Mouse (Mus musculus) right cerebral cortex, adult 2 months (tissue): Measurements from ENCODE around the gene Mknk2.

Experiments
- DNase-seq, 2 experiments: peaks; one replicate each; pipeline ENCODE4 v3.0.0; 2021 to 2022; ENCODE audit warnings: low spot score in 2 of 2

The Mknk2 gene

DNA sequence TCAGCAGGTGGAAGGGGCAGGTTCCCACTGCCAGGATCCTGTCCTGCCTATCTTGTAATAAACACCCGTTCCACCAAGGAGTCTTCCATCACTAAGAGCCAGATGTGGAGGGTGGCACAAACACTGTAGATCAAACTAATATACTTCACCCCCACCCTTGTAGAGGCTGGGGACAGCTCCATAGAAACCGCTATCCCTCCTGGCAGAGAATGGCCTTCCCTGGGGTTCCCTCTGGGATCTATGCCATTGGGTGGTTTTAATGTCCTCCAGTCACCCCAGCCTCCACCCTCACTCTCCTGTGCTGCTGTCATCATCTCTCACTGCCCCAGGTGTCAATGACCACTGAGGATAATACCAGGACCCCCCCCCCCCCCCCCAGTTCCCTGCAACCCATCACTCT lies 7.4 kb downstream of the Mknk2 start:
- DNase-seq: no peak

DNA sequence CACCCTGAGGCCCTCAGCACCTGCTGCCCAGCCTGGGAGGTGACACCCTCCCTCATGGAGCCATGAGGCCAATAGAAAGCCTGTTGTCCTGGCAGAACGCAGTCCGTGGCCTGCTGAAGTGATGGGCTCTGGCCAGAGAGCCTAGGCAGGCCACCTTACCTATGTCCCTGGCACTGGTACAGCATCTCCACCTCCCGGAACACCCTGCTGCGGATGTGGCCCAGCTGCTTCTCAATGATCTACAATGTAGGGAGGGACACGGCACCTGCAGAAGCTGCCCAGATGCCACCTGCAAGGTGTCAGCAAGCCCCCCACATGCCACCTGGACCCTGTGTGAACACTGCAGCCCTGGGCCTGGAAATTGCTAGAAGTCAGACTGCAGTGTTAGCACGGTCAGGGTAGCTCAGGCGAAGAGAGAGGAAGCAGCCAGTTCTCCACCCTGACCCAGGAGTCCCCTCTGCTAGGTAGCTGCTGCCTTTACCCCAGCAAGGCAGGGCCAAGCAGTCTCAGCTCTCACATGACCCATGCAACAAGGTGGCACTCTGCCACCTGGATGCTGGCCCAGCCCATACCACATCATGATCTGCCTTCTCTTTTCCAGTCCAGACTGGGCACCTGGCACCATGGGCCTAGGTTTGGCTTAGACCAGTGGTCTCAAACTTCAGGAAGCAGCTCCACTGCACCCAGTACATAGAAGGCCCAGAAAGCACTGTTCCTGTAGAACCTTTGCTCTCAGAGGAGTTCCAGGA lies 8.0 kb downstream of the Mknk2 start:
- no peak for DNase-seq

DNA sequence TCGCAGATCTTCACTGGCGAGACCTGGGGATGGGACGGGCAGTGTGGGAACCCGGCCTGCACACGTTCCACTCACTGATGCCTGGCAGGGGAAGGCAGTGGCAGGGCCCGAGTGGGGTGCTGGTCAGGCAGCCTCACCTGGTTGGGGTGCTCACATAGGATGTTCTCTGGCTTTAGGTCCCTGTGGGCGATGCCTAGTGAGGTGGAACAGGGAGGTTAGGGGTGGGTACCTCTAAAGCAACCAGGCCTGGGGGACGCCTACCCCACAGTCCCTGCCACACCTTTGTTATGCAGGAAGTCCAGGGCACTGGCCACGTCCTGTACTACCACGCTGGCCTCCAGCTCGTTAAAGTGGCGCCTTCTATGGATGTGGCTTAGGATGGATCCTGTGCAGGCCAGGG lies 8.9 kb downstream of the Mknk2 start:
- no peak for DNase-seq

DNA sequence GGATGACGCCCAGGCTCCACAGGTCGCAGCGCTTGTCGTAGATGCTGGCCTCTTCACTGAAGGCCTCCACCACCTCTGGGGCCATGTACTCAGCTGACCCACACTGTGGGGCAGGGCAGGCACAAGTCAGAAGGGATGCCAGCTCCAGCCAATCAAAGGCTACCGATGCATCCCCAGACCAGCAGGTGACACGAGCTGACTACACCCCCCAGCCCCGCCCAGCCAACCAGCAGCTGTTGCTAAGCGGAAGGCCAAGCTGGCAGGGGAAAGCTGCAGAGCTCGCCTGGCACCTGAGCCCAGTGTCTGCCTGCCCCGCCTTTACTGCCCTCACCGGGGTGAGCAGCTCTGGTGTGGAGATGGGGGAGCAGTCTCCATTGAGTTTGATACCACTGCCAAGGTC lies 9.3 kb downstream of the Mknk2 start:
- no peak for DNase-seq

DNA sequence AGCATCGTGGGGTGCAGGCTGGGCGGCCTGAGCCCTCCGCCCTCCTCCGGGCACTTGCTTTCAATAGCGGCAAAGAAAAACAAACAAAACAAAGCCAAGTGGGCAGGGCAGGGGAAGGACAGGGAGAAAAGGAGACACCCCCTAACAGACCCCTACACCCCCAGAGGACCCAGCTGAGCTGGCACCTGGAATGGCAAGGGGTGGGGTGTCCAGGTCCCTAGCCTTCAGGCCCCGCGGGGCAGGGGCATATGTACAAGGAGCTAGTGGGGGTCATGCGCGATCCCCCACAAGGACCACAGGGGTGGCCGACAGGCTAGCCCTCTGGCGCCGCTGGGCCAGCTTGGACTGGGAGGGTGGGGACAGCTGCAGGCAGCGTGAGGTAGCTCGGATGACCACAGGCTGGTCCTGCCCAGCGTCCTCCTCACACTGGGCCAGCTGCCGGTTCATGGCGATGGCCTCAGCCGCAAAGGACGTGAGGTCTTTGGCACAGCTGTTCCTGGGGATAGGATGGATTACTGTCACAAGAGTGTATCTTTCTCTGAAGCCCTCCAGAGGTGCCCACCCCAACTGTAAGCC lies 11.0 kb downstream of the Mknk2 start:
- no peak for DNase-seq

DNA sequence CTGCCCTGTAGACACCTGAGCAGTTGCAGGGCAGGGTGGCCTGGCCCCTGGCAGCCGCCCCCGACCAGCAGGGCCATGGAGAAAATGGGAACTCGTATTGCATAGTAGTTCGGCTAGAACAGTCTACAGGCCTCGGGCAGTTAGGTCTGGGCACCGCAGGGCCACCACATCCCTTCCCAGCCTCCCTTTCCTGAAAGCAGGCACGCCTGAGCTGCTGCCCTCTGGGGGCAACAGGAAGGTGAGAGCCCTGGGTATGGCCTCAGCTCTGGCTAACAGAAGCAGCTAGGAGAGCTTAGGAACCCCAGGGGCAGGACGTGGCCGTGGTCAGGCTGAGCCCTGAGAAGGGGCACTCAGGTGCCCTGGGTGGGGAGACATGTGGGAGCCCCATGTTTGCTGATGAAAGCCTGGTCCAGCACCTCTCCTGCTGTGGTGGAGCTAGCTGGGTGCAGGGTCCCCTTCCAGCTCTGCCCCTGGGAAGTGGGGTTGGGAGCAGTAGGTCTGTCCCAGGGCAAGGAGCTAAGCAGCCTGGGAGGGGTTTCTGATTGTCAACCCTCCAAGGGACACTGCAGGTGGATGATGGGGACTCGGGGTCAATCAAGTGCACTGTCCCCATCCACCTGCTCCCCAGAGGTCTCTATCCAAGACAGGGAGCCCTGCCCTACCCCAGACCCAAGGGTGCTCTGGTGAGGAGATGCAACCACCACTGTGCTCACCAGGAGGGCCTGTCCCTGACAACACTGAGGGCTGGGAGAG lies 11.8 kb downstream of the Mknk2 start:
- no peak for DNase-seq

DNA sequence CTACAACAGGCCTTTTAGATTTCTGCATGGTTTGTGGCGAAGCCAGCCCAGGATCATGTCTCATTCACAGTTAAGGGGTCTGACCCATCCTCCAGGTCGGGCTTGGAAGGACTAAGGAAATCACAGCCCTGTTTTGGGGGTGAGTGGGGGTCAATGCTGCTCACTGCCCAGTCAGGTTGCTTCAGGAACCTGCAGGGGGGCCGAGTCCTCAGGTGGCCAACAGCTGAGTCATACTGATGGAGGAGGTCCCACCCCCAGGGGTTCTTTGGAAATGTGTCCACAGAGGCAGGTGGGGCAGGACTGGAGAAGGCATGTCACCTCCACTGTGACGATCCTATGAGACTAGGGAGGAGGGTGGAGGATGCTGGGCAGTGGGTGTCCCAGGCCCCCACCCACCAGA lies 12.5 kb downstream of the Mknk2 start:
- no peak for DNase-seq

DNA sequence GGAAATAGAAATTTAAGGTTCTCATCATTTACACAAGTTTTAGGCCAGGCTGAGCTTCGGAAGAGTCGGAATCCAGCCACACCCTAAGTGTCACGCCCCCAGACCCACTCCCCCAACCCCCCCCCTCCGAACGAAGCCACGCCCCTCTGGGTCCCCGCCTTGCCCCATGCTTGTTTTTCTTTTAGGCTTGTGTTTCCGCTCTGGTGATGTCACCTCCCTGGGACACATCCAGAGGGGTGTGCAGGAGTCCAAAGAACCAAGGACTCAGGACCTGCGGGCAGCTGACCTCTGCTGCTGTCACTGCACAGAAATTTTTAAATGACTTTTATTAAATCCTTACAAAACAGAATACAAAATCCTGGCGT lies 12.9 kb downstream of the Mknk2 start:
- no peak for DNase-seq

DNA sequence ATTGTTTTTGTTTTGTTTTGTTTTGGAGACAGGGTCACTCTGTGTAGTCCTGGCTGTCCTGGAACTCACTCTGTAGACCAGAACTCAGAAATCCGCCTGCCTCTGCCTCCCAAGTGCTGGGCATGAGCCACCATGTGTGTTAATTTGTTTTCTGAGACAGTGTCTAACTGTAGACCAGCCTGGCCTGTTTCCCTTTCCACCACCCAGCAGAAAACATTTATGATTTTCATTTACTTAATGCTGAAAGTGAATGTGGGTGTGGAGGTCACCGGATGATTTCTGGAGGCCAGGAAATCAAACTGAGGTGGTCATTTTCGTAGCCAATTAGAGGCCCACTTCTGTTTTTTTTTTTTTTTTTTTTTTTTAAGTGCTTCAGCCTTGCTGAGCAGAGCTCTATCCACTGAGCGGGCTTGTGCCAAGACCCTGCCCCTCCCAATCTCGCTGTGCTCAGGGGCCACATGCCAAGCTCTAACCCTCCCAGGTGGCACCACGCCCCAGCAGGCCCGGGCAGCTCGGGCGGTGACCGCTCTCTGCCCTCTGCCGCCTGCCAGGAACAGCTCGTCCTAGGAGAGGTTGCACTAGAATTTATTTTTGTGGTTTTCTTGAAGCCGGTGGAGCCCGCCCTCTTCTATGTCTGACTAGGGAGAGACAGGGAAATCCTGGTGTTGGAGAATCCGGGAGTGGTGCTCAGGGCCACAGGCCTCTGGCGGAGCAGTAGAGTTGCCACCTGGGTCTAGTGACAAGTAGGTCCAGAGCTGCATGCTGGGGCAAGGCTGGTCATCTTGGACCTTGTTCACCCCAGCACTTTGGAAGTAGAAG lies 13.5 kb downstream of the Mknk2 start:
- DNase-seq: peak in 1 of 2 experiments; percentile 36

DNA sequence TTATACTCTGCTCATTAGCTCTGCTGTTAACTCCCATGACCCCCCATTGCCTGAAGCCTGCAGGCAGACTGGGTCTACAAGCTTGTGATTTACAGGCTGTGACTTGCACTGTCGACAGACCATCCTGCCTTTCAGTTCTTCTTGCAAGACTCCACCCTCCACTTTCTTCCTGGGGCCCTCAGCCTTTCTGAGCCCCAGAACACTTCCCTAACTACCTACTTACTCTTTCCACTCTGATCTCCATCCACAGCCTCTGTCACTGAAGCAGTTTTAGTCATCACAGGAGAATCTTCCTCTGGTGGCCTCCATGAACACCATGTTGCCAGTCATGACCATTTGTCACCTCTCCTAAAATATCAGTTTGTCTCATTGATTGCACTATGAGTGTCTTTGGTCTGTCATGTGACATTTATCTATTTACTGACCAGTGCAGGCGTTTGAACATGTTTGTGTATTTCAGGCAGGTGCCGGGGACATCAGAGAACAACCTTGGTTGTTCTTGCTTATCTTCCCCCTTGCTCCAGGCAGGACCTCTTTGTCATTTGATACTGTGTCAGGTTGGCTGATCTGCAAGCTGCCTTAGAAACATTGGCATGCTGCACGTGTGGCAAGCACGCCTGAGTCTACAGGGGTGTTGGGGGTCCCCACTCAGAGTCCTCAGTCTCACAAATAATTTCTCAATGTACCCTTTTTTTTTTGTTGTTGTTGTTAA lies 14.3 kb downstream of the Mknk2 start:
- DNase-seq: no peak

DNA sequence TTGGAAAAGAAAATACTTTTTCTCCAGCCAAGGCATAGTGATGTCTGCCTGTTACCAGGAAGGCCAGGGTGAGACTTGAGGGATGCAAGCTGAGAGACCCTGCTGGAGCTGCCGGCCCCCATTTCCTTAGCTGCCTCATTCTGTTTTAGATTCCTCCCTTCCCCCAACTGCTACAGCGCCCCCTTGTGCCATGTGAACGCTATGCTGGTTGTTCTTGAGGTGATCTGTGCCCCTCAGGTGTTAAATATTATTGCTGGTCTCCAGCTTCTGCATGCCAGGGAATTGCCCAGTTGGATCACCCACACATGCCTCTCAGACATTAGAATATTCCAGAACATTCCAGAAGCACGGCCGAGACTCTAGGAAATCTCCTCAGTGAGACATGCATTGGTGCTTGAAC lies 16.8 kb downstream of the Mknk2 start:
- DNase-seq: no peak

DNA sequence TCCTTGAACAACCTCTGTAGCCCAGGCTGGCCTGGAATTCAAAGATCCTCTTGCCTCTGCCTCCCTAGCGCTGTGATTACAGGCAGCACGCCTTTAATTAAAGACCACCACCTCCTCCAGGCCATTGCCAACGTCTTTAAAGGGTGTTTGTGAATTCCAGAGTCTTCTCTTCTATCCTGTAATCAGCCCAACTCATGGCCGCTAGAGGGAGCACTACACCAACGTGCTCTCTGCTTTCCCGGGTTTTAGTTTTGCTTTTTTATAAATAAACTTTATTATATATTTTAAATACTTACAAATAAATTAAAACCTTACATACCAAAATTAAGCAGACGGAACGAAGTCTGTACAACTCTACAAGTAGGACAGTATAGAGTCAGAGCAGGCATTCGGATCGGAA lies 18.7 kb downstream of the Mknk2 start:
- peak; percentile 84 to 90 for DNase-seq

DNA sequence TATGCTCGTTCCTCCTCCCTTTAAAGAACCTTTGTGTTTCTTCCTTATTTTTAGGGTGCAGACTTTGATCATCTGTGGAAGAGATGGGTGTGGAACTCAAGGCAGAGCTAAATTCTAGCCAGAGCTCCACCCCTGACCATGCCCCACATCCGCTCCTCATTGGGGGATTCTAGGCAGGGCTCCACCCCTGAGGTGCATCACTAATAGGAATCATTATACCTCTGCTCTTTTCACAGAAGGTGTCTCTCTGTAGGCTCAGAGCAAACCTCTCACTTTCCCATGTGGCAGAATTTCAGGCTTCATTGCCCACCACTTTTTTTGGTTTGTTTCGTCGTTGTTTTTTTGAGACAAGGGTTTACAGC lies 19.1 kb downstream of the Mknk2 start:
- no peak for DNase-seq

DNA sequence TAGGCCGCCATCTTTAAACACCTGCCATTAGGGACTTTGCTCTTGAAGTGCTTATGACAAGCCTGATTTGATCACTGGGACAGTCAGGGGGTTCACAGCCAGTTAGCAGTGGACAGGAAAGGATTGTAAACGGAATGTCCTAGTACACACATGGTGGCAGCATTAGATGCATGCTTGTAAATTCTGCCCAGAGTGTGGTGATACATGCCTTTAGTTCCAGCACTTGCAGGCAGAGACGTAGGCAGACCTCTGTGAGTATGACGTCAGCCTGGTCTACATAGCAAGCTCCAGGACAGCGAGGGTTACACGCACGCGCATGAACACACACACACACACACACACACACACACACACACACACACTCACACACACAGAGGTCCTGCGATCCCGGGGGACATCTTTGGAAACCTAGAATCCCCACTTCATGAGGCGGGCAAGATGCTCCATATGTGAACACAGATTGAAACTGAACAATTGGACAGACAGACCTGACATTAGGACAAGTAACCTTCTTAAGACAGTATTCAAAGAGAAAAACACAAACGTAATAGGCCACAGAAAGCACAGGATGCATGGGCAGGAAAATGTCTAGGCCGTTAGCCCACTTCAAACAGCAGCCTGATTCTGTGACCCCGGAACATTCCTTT lies 19.6 kb downstream of the Mknk2 start:
- DNase-seq: no peak

DNA sequence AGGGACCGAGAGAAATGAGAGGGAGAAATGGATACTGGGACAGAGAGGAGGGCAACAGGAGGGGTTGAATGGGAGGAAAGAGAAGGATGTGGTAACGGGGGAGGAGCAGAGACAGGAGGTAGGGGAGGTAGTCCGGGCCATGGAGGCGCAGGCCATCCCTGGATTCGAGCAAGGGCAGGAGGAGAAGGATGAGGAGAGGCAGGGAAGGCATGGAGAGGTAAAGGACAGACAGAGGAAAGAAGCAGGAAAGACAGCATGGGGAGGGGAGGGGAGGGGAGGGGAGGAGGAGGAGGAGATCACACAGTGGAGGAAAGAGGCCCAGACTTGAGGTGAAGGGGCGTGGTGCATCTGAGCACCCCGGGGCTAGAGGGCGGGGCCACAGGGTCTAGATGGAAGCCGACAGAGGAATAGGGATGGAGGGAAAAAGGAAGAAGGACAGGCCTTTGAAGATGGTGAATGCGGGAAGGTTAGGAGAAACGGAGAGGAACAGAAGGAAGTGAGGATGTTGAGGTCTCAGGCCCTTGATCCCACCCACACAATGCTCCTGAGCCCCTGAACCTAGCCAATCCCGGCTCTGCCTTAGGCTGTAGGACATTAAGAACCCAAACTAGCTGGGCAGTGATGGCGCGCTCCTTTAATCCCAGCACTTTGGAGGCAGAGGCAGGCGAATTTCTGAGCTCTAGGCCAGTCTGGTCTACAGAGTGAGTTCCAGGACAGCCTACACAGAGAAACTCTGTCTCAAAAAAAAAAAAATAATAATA lies 20.9 kb downstream of the Mknk2 start, which contains the start of gene Btbd2:
Gene Btbd2, minus strand, starts transcription at position 209 of the 761 bp plus-strand sequence.
- no peak for DNase-seq

DNA sequence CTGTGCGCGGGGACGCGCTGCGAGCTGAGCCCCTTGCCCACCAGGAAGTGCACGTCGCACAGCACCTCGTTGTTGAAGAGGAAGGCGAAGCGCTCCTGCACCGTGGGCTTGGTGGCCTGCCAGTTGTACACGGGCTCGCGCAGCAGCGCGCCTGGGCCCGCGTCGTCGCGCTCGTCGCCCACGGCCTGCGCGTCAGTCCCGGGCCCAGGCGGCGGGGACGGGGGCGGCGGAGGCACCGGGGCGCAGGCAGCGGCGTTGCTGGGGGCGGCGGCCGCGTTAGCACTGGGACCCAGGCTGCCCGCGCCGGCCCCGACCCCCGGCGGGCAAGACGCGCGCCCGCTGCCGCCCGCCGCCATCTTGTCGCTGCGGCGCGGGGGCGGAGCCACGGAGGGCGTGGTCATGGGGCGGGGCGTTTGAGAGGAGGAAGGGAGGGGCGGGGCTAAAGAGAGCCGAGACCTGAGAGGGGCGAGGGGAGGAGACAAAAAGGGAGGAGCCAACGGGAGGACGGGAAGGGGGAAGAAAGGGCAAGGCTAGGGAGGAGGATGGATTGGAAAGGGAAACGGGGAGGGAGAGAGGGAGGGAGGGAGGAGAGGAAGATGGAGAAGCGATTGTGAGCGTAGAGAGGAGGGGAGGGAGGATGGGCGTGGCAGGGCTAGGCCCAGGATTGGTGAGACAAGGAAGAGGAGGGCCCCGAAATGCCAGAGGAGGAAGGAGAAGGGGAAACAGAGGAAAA lies 21.6 kb downstream of the Mknk2 start:
- DNase-seq: peak; percentile 86 to 92

DNA sequence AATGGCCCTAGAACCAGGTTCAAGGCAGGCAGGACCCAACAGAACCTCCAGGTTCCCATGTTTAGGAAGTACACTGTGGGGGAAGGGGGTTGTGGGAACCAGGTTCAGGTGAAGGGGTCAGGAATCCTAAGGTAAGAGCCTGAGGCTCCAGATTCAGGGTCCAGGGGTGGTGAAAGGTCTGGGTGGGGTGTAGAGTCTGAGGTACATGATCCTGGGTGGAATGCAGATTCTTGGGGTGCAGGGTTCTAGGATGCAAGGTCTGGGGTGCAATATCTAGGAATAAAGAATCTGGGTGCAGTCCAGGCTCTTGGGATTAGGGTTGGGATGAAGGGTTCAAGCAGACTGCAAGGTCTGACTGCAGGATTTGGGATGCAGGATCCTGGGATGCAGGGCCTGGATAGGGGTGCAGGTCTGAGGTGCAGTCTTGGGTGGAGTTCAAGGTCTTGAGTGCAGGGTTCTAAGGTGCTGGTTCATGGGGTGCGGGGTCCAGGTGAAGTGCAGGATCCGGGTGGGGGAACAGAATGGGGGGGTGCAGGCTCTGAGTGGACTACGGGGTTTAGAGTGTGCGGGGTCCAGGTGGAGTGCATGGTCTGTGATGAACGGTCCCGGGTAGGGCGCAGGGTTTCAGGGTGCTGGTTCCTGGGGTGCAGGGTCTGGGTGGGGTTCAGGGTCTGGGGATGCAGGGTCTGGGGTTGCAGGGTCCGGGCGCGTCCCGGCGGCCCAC lies 22.3 kb downstream of the Mknk2 start:
- DNase-seq: no peak

DNA sequence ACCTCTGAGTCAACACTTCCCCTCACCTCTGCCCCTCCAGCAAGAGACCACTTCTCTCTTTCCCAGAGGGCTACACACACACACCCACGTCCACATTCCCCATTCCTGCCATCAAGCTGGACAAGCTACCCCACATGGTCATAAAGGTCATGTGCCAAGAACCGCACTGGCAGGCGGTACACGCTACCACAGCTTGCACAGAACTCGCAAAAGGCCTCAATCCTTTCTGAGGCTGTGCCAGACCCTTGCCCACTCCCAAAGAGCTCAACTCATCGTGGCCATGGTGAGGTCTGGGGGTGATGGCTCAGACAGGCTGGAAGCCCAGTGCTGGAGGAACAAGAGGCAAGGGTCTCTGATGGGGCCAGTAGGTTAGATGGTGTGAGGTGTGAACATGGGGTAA lies 23.0 kb downstream of the Mknk2 start:
- DNase-seq: no peak

DNA sequence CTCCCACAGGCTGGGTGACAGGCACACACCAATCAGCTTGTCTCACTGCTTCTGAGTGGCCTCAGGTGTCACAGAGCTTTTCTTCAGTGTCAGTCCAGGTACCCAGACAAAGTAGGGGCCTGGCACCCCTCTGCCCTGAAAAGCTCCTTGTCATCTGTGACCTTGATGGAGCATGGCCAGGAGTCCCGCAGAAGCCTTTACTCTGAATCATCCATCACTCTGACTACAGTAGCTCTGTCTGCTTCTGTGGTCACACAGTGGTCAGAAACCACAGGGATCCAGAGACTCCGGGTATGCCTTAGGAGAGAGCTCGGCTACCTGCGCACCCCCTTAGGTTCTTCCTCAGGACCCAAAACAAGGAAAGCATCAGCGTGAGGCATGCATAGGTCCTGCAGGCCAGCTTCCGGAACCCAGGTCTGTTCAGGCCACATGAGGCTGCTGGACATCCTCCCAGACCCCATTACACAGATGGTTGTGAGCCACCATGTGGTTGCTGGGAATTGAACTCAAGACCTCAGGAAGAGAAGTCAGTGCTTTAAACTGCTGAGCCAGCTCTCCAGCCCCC lies 24.7 kb downstream of the Mknk2 start:
- no peak for DNase-seq
